Mouse (Mus musculus) heart, embryonic 14.5 days (tissue): ENCODE measurements at regions not wholly inside any gene's neighbourhood (a gene's known extent, or its start where the extent isn't known, plus 50 kb on each side); places are given as distances from the start of the nearest gene placed in this dataset.

Source experiments
- ATAC-seq: fragments of 200-750 bp; cut with Nextera tagmentation; 2 replicates; pipeline ENCODE4 v1.8.0; 2017; ENCODE audit warnings: low read depth, moderate TSS enrichment; ENCODE audit not compliant: insufficient number of reproducible peaks, insufficient read depth, low FRiP score
- H3K27ac ChIP-seq, 2 experiments: fragments of 200-500 bp in 1 of 2; fragments of 300-500 bp in 1 of 2; sonication (generic) in 1 of 2; replicated peaks in 1 of 2; 2 replicates each; pipeline ENCODE4 v1.5.1; 2012 to 2014; ENCODE audit warnings: low read depth in 2 of 2, low read length in 2 of 2, control low read depth in 1 of 2, mild to moderate bottlenecking in 1 of 2, mixed read lengths in 1 of 2; ENCODE audit not compliant: control insufficient read depth in 1 of 2, insufficient read depth in 1 of 2
- H3K27me3 ChIP-seq: fragments of 300-500 bp; sonication (generic); 2 replicates; pipeline ENCODE4 v1.6.1; 2014; ENCODE audit warnings: mild to moderate bottlenecking, low read length, control low read depth; ENCODE audit not compliant: control insufficient read depth, insufficient read depth
- H3K36me3 ChIP-seq: fragments of 300-500 bp; sonication (generic); 2 replicates; pipeline ENCODE4 v1.6.1; 2014; ENCODE audit warnings: mild to moderate bottlenecking, control low read depth, low read length, mixed read lengths; ENCODE audit not compliant: control insufficient read depth, insufficient read depth
- H3K4me1 ChIP-seq, 2 experiments: fragments of 200-500 bp in 1 of 2; fragments of 300-500 bp in 1 of 2; sonication (generic) in 1 of 2; 2 replicates each; pipeline ENCODE4 v1.6.1; 2012 to 2014; ENCODE audit warnings: low read length in 2 of 2, control low read depth in 1 of 2, mixed read lengths in 1 of 2; ENCODE audit not compliant: control insufficient read depth in 2 of 2, insufficient read depth in 2 of 2
- H3K4me2 ChIP-seq: fragments of 300-500 bp; sonication (generic); 2 replicates; pipeline ENCODE4 v1.6.1; 2014; ENCODE audit warnings: mild to moderate bottlenecking, low read length
- H3K4me3 ChIP-seq, 2 experiments: fragments of 200-500 bp in 1 of 2; fragments of 300-500 bp in 1 of 2; sonication (generic) in 1 of 2; 2 replicates each; pipeline ENCODE4 v1.5.1; 2012 to 2014; ENCODE audit warnings: low read length in 2 of 2, mild to moderate bottlenecking in 2 of 2, control low read depth in 1 of 2, low read depth in 1 of 2, moderate library complexity in 1 of 2; ENCODE audit not compliant: control insufficient read depth in 1 of 2, insufficient read depth in 1 of 2
- H3K9ac ChIP-seq: fragments of 300-500 bp; sonication (generic); 2 replicates; pipeline ENCODE4 v1.6.1; 2014; ENCODE audit warnings: mild to moderate bottlenecking, low read length
- H3K9me3 ChIP-seq: fragments of 300-500 bp; sonication (generic); 2 replicates; pipeline ENCODE4 v1.6.1; 2016; ENCODE audit warnings: low read length, control low read depth; ENCODE audit not compliant: control insufficient read depth
- WGBS: fragments of 180-500 bp; shearing (Covaris S2); extraction: QIAGEN DNeasy Blood & Tissue Kit; methylation state at CpG from one replicate; pipeline ENCODE4 v1.1.7; 2014; 5-methylcytosine and 5-hydroxymethylcytosine counted together

DNA sequence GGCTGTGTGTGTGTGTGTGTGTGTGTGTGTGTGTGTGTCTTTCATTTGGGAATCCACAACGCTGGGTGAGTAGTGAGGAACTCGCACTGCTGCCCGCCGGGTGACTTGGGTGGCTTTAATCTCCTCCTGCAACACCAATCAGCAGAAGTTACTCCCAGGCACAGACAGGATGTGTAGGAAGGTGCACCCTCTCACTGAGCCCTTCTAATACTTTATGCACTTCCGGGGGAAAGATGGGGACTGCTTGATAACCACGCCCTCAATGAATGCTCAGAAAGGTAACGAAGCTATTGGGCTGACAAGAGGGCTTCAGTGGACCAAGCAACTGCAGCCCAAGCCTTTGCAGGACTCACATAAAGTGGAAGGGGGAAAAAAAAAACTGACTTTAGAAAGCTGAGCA, 139.6 kb upstream of the Mdm1 start:
- Histone ChIP-seq H3K36me3 (no peaks in the 10 kb centered on the region), H3K4me2 (no peak overlapping the region), H3K27me3 (no peaks in the 10 kb centered on the region), H3K4me3 (no peak overlapping the region), H3K9me3 (no peaks in the 10 kb centered on the region), H3K9ac (no peak overlapping the region), H3K4me1 (peaks cover 18 to 20% of the 10 kb centered on the region in 2 experiments), H3K27ac (no peak overlapping the region; a peak in 1 of 4 replicates)
- no peak for ATAC-seq
- 64% methylated on average over 7 of the region's 7 CpGs for WGBS

DNA sequence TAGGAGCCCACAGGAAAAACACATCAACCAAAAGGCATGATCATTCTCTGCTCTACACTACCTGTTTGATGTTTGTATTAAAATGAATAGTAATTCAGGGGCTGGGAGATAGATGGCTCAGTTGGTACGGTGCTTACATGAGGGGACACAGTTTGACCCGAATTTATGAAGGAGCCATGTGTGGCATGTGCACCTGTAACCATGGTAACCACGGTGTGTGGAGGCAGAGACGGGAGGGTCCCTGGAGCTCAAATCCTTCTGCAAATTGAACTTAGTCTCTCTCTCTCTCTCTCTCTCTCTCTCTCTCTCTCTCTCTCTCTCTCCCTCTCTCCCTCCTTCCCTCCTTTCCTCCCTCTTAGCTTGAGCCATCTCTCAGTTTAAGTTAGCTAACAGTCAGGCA, 139.1 kb upstream of the Mdm1 start:
- Histone ChIP-seq H3K4me3 (no peak overlapping the region), H3K27me3 (no peaks in the 10 kb centered on the region), H3K27ac (peak overlapping the region; percentile 81 to 88), H3K9me3 (no peaks in the 10 kb centered on the region), H3K4me1 (peaks cover 18 to 25% of the 10 kb centered on the region in 2 experiments), H3K4me2 (no peak overlapping the region), H3K9ac (no peak overlapping the region), H3K36me3 (no peaks in the 10 kb centered on the region)
- ATAC-seq, result no peak
- WGBS, result 93% methylated on average over 4 of the region's 4 CpGs

DNA sequence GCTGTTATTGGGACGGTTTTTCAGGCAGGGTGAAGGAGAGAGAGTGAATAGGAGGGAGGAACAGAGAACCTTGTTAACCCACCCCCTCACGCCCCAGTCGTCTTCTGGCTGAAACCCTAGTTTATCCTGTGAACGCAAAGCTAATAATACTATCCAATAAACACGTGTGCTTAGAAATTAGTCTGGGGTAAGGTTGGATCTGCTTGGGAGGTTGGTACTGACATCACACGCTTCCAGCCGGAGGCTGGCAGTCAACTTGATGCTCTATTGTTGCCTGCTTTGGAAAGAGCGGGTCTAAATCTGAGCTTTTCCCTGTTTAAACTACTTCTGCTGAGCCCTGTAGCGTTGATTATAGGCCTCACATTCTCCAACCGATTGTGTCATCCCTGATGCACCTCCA, 138.4 kb upstream of the Mdm1 start:
- H3K9me3 ChIP-seq, result no peaks in the 10 kb centered on the region
- H3K27me3 ChIP-seq, result no peaks in the 10 kb centered on the region
- H3K4me1 ChIP-seq, result peaks cover 18 to 25% of the 10 kb centered on the region in 2 experiments
- no peaks in the 10 kb centered on the region for H3K36me3 ChIP-seq
- peak overlapping the region; percentile 81 to 88 for H3K27ac ChIP-seq
- ATAC-seq, result no peak; the same call in 1 of the 2 replicates
- WGBS, result 53% methylated on average over 10 of the region's 10 CpGs
- peak overlapping the region; percentile 43 for H3K4me2 ChIP-seq
- no peak overlapping the region for H3K4me3 ChIP-seq
- H3K9ac ChIP-seq, result 0 out of 2 replicates have a peak overlapping the region, but pooled peaks have one; percentile 36

- peak; percentile 71; the same call in 1 of the 2 replicates for ATAC-seq
- Histone ChIP-seq H3K4me3 (no peak overlapping the region), H3K9ac (0 out of 2 replicates have a peak overlapping the region, but pooled peaks have one; percentile 36), H3K27me3 (no peaks in the 10 kb centered on the region), H3K4me2 (peak overlapping the region; percentile 43), H3K27ac (peak overlapping the region; percentile 81 to 88), H3K36me3 (no peaks in the 10 kb centered on the region), H3K4me1 (peaks cover 18 to 25% of the 10 kb centered on the region in 2 experiments), H3K9me3 (no peaks in the 10 kb centered on the region)
- WGBS, result 25% methylated on average over 16 of the region's 16 CpGs
Measured at GRCm38 (mm10) chr10:118003739-118004361, 137.8 kb upstream of the Mdm1 start.

DNA sequence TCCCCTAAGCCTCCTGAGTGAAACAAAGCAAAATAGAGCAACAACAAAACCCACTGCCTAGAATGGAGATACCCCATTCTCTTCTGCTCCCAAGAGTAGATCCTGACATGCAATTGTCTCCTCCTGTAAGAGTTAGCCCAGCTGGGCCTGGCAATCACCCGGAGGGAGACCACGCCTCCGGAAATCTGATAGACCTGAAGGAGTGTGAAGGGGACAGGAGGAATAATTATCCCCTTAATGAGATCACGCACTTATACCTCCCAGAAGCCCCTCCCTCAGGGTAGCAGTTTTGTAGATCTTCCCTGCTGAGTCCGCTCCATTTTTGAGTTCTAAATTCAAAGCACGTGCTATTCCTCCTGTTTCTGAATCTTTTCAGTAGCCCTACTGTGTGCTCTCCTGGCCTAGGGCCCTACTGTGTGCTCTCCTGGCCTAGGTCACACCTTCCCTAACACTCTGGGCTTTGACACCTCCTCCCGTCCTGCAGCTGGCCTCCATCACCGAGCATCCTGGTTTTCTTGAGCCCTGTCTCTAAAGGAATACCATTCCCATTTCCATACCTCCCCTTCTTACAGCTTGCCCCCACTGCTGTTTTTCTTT, 137.2 kb upstream of the Mdm1 start:
- Histone ChIP-seq H3K4me1 (peaks cover 18 to 25% of the 10 kb centered on the region in 2 experiments), H3K4me2 (0 out of 2 replicates have a peak overlapping the region, but pooled peaks have one; percentile 43), H3K27me3 (no peaks in the 10 kb centered on the region), H3K4me3 (no peak overlapping the region), H3K9me3 (peaks cover 1% of the 10 kb centered on the region), H3K9ac (no peak overlapping the region), H3K27ac (peak overlapping the region; percentile 68 to 88; a peak in 3 of 4 replicates), H3K36me3 (no peaks in the 10 kb centered on the region)
- no peak for ATAC-seq
- WGBS, result 64% methylated on average over 8 of the region's 8 CpGs

- H3K4me2 ChIP-seq, result no peak overlapping the region
- H3K27ac ChIP-seq, result 0 out of 4 replicates have a peak overlapping the region, but pooled peaks of 1 of the 2 experiments have one; percentile 9
- no peaks in the 10 kb centered on the region for H3K27me3 ChIP-seq
- peaks cover 11% of the 10 kb centered on the region for H3K9me3 ChIP-seq
- H3K36me3 ChIP-seq, result no peaks in the 10 kb centered on the region
- no peak for ATAC-seq
- peaks cover 16 to 25% of the 10 kb centered on the region in 2 experiments for H3K4me1 ChIP-seq
- H3K9ac ChIP-seq, result no peak overlapping the region
- no peak overlapping the region for H3K4me3 ChIP-seq
- 67% methylated on average over 14 of the region's 14 CpGs for WGBS
Measured at GRCm38 (mm10) chr10:118006827-118007550, 134.6 kb upstream of the Mdm1 start.

DNA sequence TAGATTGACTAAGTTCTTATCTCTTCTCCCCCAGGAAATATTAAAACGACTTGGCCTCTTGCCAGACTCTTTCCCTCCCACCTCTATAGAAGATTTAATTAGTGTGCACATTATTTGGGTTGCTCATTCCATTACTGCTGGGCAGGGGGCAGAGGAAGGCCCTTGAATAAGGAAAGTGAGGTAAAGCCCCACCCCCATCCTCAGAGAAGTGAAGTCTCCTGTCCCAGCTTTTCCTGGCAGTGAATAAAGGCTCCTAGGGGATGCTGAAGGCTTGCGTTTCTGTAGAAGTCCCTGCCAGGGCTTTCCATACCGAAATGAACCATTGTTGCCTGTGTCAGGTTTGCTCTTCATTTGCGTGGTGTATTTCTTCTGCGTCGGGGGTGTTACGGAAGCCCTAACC, 133.8 kb upstream of the Mdm1 start:
- ATAC-seq, result no peak
- Histone ChIP-seq H3K4me1 (peaks cover 12 to 23% of the 10 kb centered on the region in 2 experiments), H3K27ac (no peak overlapping the region), H3K27me3 (no peaks in the 10 kb centered on the region), H3K4me2 (no peak overlapping the region), H3K4me3 (no peak overlapping the region), H3K9ac (no peak overlapping the region), H3K9me3 (peaks cover 11% of the 10 kb centered on the region), H3K36me3 (no peaks in the 10 kb centered on the region)
- 84% methylated on average over 7 of the region's 7 CpGs for WGBS
